Mouse (Mus musculus) MEL (cell line): ENCODE measurements around the gene Fam49a.

Experiments used
- BHLHE40 ChIP-seq: IDR thresholded peaks from 2 replicates; pipeline ENCODE4 v1.6.1; 2012; ENCODE audit warnings: low read depth, mild to moderate bottlenecking, inconsistent platforms, low read length, improper control_type of control experiment, borderline replicate concordance
- HCFC1 ChIP-seq: IDR thresholded peaks from 2 replicates; pipeline ENCODE4 v1.6.1; 2012; ENCODE audit warnings: low read depth, mild to moderate bottlenecking, inconsistent platforms, low read length, improper control_type of control experiment, moderate library complexity
- MAFK ChIP-seq: IDR thresholded peaks from 2 replicates; pipeline ENCODE4 v1.6.1; 2011; ENCODE audit warnings: low read depth, mild to moderate bottlenecking, low read length, improper control_type of control experiment, borderline replicate concordance
- SIN3A ChIP-seq: IDR thresholded peaks from 2 replicates; pipeline ENCODE4 v1.6.1; 2012; ENCODE audit warnings: low read length, improper control_type of control experiment, inconsistent platforms

DNA sequence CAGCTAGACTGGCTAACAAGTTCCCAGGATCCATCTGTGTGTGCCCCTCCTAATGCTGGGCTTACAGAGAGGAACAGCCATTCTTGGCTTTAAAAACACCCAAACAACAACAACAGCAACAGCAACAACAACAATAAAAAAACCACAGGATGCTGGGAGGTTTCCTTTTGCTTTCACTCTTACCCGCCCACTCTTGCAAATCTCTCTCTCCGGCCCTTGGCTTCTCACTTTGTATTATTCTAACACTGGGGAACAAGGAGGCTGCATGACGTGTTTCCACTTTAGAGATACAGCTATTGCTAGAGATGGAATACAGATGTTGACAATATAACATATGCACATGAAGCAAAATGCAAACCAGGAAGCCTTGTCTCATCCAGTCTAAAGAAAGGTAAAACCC, 27.7 kb downstream of the Fam49a start:
- no peak for TF ChIP-seq MAFK
- TF ChIP-seq BHLHE40 = no peak
- no peak for TF ChIP-seq SIN3A
- no peak for TF ChIP-seq HCFC1
